Mouse (Mus musculus) testis, adult 2 months (tissue): ENCODE results near the gene Kcnh6.

Source experiments
- CTCF ChIP-seq: fragments of 200-500 bp; IDR thresholded peaks from 2 replicates; pipeline ENCODE4 v1.5.1; 2012; ENCODE audit warnings: low read depth, mild to moderate bottlenecking, inconsistent platforms, low read length, moderate library complexity; ENCODE audit not compliant: control insufficient read depth, insufficient read depth, insufficient replicate concordance
- POLR2A ChIP-seq: fragments of 200-500 bp; IDR thresholded peaks from 2 replicates; pipeline ENCODE4 v1.6.1; 2012; ENCODE audit warnings: low read depth, mild to moderate bottlenecking, inconsistent platforms, low read length, moderate library complexity; ENCODE audit not compliant: control insufficient read depth

- TF ChIP-seq CTCF (no peak), POLR2A (no peak)
Observed at GRCm38 (mm10) chr11:106007821-106008220, at the start of gene Kcnh6.
